Mouse (Mus musculus): ENCODE data around the gene Garnl3. TPM values are rescaled to one million over a fixed set of nuclear protein-coding genes. Genes with fewer than 3 reads are reported as not detected.

Garnl3 gene
- total RNA-seq, 4 experiments from 2014 or later, result 90.0 to 133 (median 114) TPM

- no peak for DNase-seq (ENCODE audit: low spot score in 2 of 2)
Observed at GRCm38 (mm10) chr2:32977114-32977513, 154.3 kb downstream of the Garnl3 start.

- no peak for DNase-seq (ENCODE audit: low spot score in 2 of 2)
Observed at GRCm38 (mm10) chr2:32974216-32974615, 157.2 kb downstream of the Garnl3 start.

GRCm38 (mm10) chr2:32971235-32971634 lies 160.2 kb downstream of the Garnl3 start:
- DNase-seq (ENCODE audit: low spot score in 2 of 2), result no peak

- DNase-seq (ENCODE audit: low spot score in 2 of 2), result no peak
Observed at GRCm38 (mm10) chr2:32969326-32969725, 162.1 kb downstream of the Garnl3 start.

GRCm38 (mm10) chr2:32968024-32968614 lies 163.3 kb downstream of the Garnl3 start:
- DNase-seq (ENCODE audit: low spot score in 2 of 2), result peak in 1 of 2 experiments; percentile 25

- DNase-seq (ENCODE audit: low spot score in 2 of 2), result peak; percentile 84 to 88
Observed at GRCm38 (mm10) chr2:32966689-32967631, 164.5 kb downstream of the Garnl3 start.

- DNase-seq (ENCODE audit: low spot score in 2 of 2), result no peak
Observed at GRCm38 (mm10) chr2:32966184-32966688, 165.2 kb downstream of the Garnl3 start.

- DNase-seq (ENCODE audit: low spot score in 2 of 2), result no peak
Observed at GRCm38 (mm10) chr2:32965511-32966183, 165.8 kb downstream of the Garnl3 start.

GRCm38 (mm10) chr2:32964659-32965457 lies 166.6 kb downstream of the Garnl3 start:
- no peak for DNase-seq (ENCODE audit: low spot score in 2 of 2)

GRCm38 (mm10) chr2:32963981-32964380 lies 167.5 kb downstream of the Garnl3 start:
- DNase-seq (ENCODE audit: low spot score in 2 of 2), result no peak

GRCm38 (mm10) chr2:32963544-32963943 lies 167.9 kb downstream of the Garnl3 start:
- DNase-seq (ENCODE audit: low spot score in 2 of 2), result no peak

- no peak for DNase-seq (ENCODE audit: low spot score in 2 of 2)
Observed at GRCm38 (mm10) chr2:32962875-32963220, 168.6 kb downstream of the Garnl3 start.

GRCm38 (mm10) chr2:32962062-32962874 lies 169.2 kb downstream of the Garnl3 start:
- DNase-seq (ENCODE audit: low spot score in 2 of 2), result no peak

- peak; percentile 85 to 92 for DNase-seq (ENCODE audit: low spot score in 2 of 2)
Observed at GRCm38 (mm10) chr2:32961192-32961995, 170.1 kb downstream of the Garnl3 start, which contains the start of the genes Rpl12 and Lrsam1. Rpl12 (plus strand) TSS chr2:32961559. Lrsam1 (minus strand) TSS chr2:32961614.

GRCm38 (mm10) chr2:32960273-32960672 lies 171.2 kb downstream of the Garnl3 start:
- no peak for DNase-seq (ENCODE audit: low spot score in 2 of 2)

GRCm38 (mm10) chr2:32957344-32957743 lies 174.1 kb downstream of the Garnl3 start:
- DNase-seq (ENCODE audit: low spot score in 2 of 2), result no peak

- no peak for DNase-seq (ENCODE audit: low spot score in 2 of 2)
Observed at GRCm38 (mm10) chr2:32954581-32954980, 176.9 kb downstream of the Garnl3 start.

- no peak for DNase-seq (ENCODE audit: low spot score in 2 of 2)
Observed at GRCm38 (mm10) chr2:32947454-32947853, 184.0 kb downstream of the Garnl3 start.

- DNase-seq (ENCODE audit: low spot score in 2 of 2), result no peak
Observed at GRCm38 (mm10) chr2:32940483-32940882, 191.0 kb downstream of the Garnl3 start.

Data from left cerebral cortex, adult 8-10 months (tissue).